Mouse (Mus musculus) olfactory bulb, adult 2 months (tissue): Measurements from ENCODE around the gene Fam166b. TPM values are rescaled to one million over a fixed set of nuclear protein-coding genes. Genes with fewer than 3 reads are reported as not detected.

Source experiments
- H3K27ac ChIP-seq: fragments of 200-500 bp; 2 replicates; pipeline ENCODE4 v1.5.1; 2012; ENCODE audit warnings: low read depth, low read length; ENCODE audit not compliant: insufficient read depth
- H3K4me1 ChIP-seq: fragments of 200-500 bp; 2 replicates; pipeline ENCODE4 v1.6.1; 2012; ENCODE audit warnings: low read length; ENCODE audit not compliant: control insufficient read depth, insufficient read depth
- H3K4me3 ChIP-seq: fragments of 200-500 bp; 2 replicates; pipeline ENCODE4 v1.5.1; 2012; ENCODE audit warnings: mild to moderate bottlenecking, low read depth, low read length, moderate library complexity; ENCODE audit not compliant: insufficient read depth
- CTCF ChIP-seq: fragments of 200-500 bp; IDR thresholded peaks from 2 replicates; pipeline ENCODE4 v1.5.1; 2012; ENCODE audit warnings: low read depth, mild to moderate bottlenecking, low read length, moderate library complexity; ENCODE audit not compliant: insufficient read depth
- POLR2A ChIP-seq: fragments of 200-500 bp; IDR thresholded peaks from 2 replicates; pipeline ENCODE4 v1.6.1; 2012; ENCODE audit warnings: mild to moderate bottlenecking, low read depth, low read length, moderate library complexity; ENCODE audit not compliant: insufficient read depth
- WGBS: fragments of 180-500 bp; shearing (Covaris S2); methylation state at CpG from one replicate; pipeline ENCODE4 v1.1.7; 2018; 5-methylcytosine and 5-hydroxymethylcytosine counted together
- polyA plus RNA-seq: library from polyadenylated mRNA; stranded (reverse); fragments of >200 nt; gene quantifications from 2 replicates; pipeline ENCODE4 v1.2.4, GENCODE M21; 2012; ENCODE audit warnings: low replicate concordance; ENCODE audit not compliant: missing spikeins, insufficient read depth, insufficient read length

The Fam166b gene
- polyA plus RNA-seq, 1 experiment, result not detected

DNA sequence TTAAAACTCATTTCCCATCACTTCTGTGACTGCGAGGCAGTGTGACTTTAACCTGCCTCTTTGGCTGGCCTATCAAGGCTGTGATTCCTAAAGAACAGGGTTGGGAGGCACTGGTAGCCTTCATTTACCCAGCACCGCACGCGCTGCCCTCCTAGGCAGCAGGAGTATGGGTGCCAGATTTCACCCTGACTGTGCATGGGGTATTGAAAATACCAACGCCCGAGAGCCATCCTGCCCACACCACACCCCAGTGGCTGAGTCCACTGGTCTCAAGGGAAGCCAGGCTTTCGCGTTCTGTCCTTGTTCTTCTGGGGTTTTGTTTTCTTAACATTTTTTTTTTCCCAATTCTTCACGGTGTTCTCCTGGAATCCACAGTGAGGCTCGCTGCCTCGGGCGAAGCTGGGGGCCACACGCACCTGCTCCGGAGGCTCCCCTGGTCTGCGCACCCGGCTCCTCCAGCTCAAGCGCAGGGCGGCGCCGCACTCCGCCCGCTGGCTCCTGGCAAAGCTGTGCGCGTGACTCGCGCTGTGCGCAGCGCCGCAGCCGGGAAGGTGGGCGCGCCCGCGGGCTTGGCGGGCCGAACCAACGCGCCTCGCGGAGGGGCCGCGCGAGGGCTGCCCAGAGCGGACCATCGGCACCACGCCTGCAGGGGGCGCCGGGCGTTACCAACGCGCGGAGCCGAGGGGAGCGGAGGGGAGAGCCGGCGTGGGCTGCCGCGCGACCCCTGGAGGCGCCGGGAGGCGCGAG, 47.4 kb downstream of the Fam166b start, which contains the start of gene Rusc2:
Gene Rusc2 (plus strand): TSS at position 572 of the 747 bp plus-strand sequence.
- TF ChIP-seq CTCF, result no peak
- TF ChIP-seq POLR2A, result peak; percentile 77
- H3K4me3 ChIP-seq, result peak within 1 kb of the TSS; percentile 99
- peak within 1 kb of the TSS; percentile 86 for H3K27ac ChIP-seq
- WGBS, result under 1% methylated on average over 63 of the region's 63 CpGs
- H3K4me1 ChIP-seq, result peaks cover 10% of the 10 kb centered on the region

DNA sequence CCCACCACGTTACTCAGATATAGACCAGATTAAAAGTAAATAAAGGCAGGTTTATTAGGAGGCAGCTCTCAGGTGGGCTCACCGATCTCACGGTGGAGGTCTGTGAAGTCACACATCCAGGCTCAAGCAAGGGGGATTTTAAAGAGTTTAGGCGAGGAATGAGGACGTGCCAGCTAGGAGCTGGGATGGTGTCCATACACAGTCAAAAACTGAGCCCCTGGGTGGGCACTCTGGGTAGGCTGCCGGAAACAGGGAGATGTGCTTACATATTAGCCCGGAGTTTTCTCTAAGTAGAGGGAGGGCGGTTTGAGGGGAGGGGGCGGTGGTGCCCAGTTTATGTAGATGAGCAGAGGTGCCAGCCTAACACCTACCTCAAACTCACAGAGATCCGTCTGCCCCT, 48.0 kb downstream of the Fam166b start:
- TF ChIP-seq CTCF (no peak), POLR2A (no peak)
- Histone ChIP-seq H3K27ac (no peak overlapping the region), H3K4me1 (peaks cover 10% of the 10 kb centered on the region), H3K4me3 (peak overlapping the region; percentile 99)
- WGBS, result 36% methylated on average over 10 of the region's 10 CpGs

DNA sequence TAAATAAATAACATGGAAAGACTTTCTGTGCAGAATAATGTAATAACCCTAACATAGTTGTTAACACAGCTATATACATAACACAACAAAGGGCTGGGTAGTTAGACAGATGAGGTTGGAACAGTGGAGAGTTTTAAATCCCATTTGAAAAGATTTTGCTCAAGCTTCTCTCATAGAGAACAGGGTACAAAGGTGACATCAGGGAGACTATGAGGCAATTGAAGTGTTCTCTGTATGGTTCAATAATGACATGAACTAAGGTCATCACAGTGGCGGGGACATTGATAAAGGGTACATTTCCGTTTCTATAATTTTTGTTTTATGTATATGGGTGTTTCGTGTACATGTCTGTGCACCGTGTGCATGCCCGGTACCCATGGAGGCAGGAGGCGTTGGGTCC, 49.3 kb downstream of the Fam166b start:
- 96% methylated on average over 6 of the region's 6 CpGs for WGBS
- Histone ChIP-seq H3K4me3 (no peak overlapping the region), H3K4me1 (peaks cover 9% of the 10 kb centered on the region), H3K27ac (no peak overlapping the region)
- TF ChIP-seq CTCF (no peak), POLR2A (no peak)

Other genes starting within 250 kb of the Fam166b start
- not detected in 2 replicates for gene Atp8b5, start 162.0 kb downstream of the Fam166b start, polyA plus RNA-seq
- not detected in 2 replicates for gene Rusc2, start 47.2 kb downstream of the Fam166b start, polyA plus RNA-seq
- gene Tesk1, start 12.8 kb upstream of the Fam166b start, polyA plus RNA-seq, result not detected in 2 replicates
- not detected in 2 replicates for gene Cd72, start 25.5 kb upstream of the Fam166b start, polyA plus RNA-seq
- gene Sit1, start 54.6 kb upstream of the Fam166b start, polyA plus RNA-seq, result not detected in 2 replicates
- gene Ccdc107, start 63.8 kb upstream of the Fam166b start, polyA plus RNA-seq, result not detected in 2 replicates
- not detected in 2 replicates for gene Arhgef39, start 70.6 kb upstream of the Fam166b start, polyA plus RNA-seq
- gene Car9, start 77.8 kb upstream of the Fam166b start, polyA plus RNA-seq, result not detected in 2 replicates
- gene Tpm2, start 94.6 kb upstream of the Fam166b start, polyA plus RNA-seq, result not detected in 2 replicates
- gene Creb3, start 133.2 kb upstream of the Fam166b start, polyA plus RNA-seq, result not detected in 2 replicates
- gene Tln1, start 133.6 kb upstream of the Fam166b start, polyA plus RNA-seq, result 147 TPM in 1 of 2 replicates, not detected in the other
- gene Rgp1, start 149.6 kb upstream of the Fam166b start, polyA plus RNA-seq, result 242 TPM in 1 of 2 replicates, not detected in the other
- not detected in 2 replicates for gene Gba2, start 149.7 kb upstream of the Fam166b start, polyA plus RNA-seq
- not detected in 2 replicates for gene Msmp, start 155.4 kb upstream of the Fam166b start, polyA plus RNA-seq
- not detected in 2 replicates for gene Npr2, start 202.8 kb upstream of the Fam166b start, polyA plus RNA-seq
- not detected in 2 replicates for gene Spag8, start 224.5 kb upstream of the Fam166b start, polyA plus RNA-seq
- gene Hint2, start 227.3 kb upstream of the Fam166b start, polyA plus RNA-seq, result not detected in 2 replicates
- not detected in 2 replicates for gene Tmem8b, start 239.8 kb upstream of the Fam166b start, polyA plus RNA-seq
- not detected in 2 replicates for gene Fam221b, start 240.0 kb upstream of the Fam166b start, polyA plus RNA-seq